Mouse (Mus musculus): Measurements from ENCODE around the gene Plekhg6. TPM values are rescaled to one million over a fixed set of nuclear protein-coding genes. Genes with fewer than 3 reads are reported as not detected.
A peak's percentile ranks its signal among the peaks of the same experiment; 100 is the strongest.

The Plekhg6 gene
- polyA plus RNA-seq, 1 experiment from 2014 or later: 0.30 TPM

- ATAC-seq (replicated peaks; ENCODE audit: low FRiP score) (no peak), DNase-seq (ENCODE audit: low spot score) (no peak)
- Histone ChIP-seq H3K36me3 (ENCODE audit: control insufficient read depth, insufficient read depth, low read length) (no peaks in the 10 kb centered on the region; the same call in 1 of the 2 replicates), H3K4me3 (ENCODE audit: low read depth, low read length) (no peak overlapping the region), H3K4me1 (replicated peaks; ENCODE audit: control insufficient read depth, insufficient read depth, low read length) (no peaks in the 10 kb centered on the region; the same call in 1 of the 2 replicates), H3K27me3 (replicated peaks; ENCODE audit: control insufficient read depth, insufficient read depth, low read length) (no peaks in the 10 kb centered on the region), H3K9me3 (ENCODE audit: control insufficient read depth, low read length) (no peaks in the 10 kb centered on the region), H3K4me2 (no peak overlapping the region), H3K9ac (ENCODE audit: low read depth, low read length) (no peak overlapping the region), H3K27ac (ENCODE audit: low read depth, low read length) (no peak overlapping the region)
- 61% methylated on average over 14 of the region's 14 CpGs for WGBS
These were observed 47.3 kb downstream of the Plekhg6 start for GRCm38 (mm10) chr6:125333112-125333899.

- WGBS: 1% methylated on average over 39 of the region's 39 CpGs
- no peak overlapping the region for H3K27ac ChIP-seq (ENCODE audit: low read depth, low read length)
- no peaks in the 10 kb centered on the region for H3K36me3 ChIP-seq (ENCODE audit: control insufficient read depth, insufficient read depth, low read length)
- H3K27me3 ChIP-seq (replicated peaks; ENCODE audit: control insufficient read depth, insufficient read depth, low read length): no peaks in the 10 kb centered on the region
- H3K4me3 ChIP-seq (ENCODE audit: low read depth, low read length): peak overlapping the region; percentile 52
- H3K4me1 ChIP-seq (replicated peaks; ENCODE audit: control insufficient read depth, insufficient read depth, low read length): no peaks in the 10 kb centered on the region
- H3K4me2 ChIP-seq: peak overlapping the region; percentile 79
- DNase-seq (ENCODE audit: low spot score): peak; percentile 79
- ATAC-seq (replicated peaks; ENCODE audit: low FRiP score): peak; percentile 80
- H3K9me3 ChIP-seq (ENCODE audit: control insufficient read depth, low read length): no peaks in the 10 kb centered on the region
- peak overlapping the region; percentile 62 for H3K9ac ChIP-seq (ENCODE audit: low read depth, low read length)
These were observed 49.8 kb downstream of the Plekhg6 start for GRCm38 (mm10) chr6:125330626-125331326.

- Histone ChIP-seq H3K36me3 (ENCODE audit: control insufficient read depth, insufficient read depth, low read length) (no peaks in the 10 kb centered on the region), H3K9ac (ENCODE audit: low read depth, low read length) (no peak overlapping the region), H3K27me3 (replicated peaks; ENCODE audit: control insufficient read depth, insufficient read depth, low read length) (peaks cover under 1% of the 10 kb centered on the region), H3K27ac (ENCODE audit: low read depth, low read length) (no peak overlapping the region), H3K4me1 (replicated peaks; ENCODE audit: control insufficient read depth, insufficient read depth, low read length) (no peaks in the 10 kb centered on the region), H3K4me2 (no peak overlapping the region), H3K9me3 (ENCODE audit: control insufficient read depth, low read length) (no peaks in the 10 kb centered on the region), H3K4me3 (ENCODE audit: low read depth, low read length) (no peak overlapping the region)
- no peak for ATAC-seq (replicated peaks; ENCODE audit: low FRiP score)
- WGBS: 75% methylated on average over 5 of the region's 5 CpGs
- DNase-seq (ENCODE audit: low spot score): no peak
These were observed 52.4 kb downstream of the Plekhg6 start for GRCm38 (mm10) chr6:125328243-125328642.

GRCm38 (mm10) chr6:125325337-125325736 is 55.3 kb downstream of the Plekhg6 start:
- Histone ChIP-seq H3K4me2 (no peak overlapping the region), H3K4me1 (replicated peaks; ENCODE audit: control insufficient read depth, insufficient read depth, low read length) (0 out of 2 replicates have a peak, but pooled peaks cover 3% of the 10 kb centered on the region), H3K9me3 (ENCODE audit: control insufficient read depth, low read length) (no peaks in the 10 kb centered on the region), H3K36me3 (ENCODE audit: control insufficient read depth, insufficient read depth, low read length) (no peaks in the 10 kb centered on the region), H3K4me3 (ENCODE audit: low read depth, low read length) (no peak overlapping the region), H3K27me3 (replicated peaks; ENCODE audit: control insufficient read depth, insufficient read depth, low read length) (peaks cover 30% of the 10 kb centered on the region), H3K9ac (ENCODE audit: low read depth, low read length) (no peak overlapping the region), H3K27ac (ENCODE audit: low read depth, low read length) (no peak overlapping the region)
- 0 out of 2 replicates have a peak, but pooled peaks have one; percentile 21 for ATAC-seq (replicated peaks; ENCODE audit: low FRiP score)
- 45% methylated on average over 6 of the region's 6 CpGs for WGBS
- no peak for DNase-seq (ENCODE audit: low spot score)

- no peaks in the 10 kb centered on the region for H3K36me3 ChIP-seq (ENCODE audit: control insufficient read depth, insufficient read depth, low read length)
- H3K9ac ChIP-seq (ENCODE audit: low read depth, low read length): no peak overlapping the region
- WGBS: 50% methylated on average over 6 of the region's 6 CpGs
- 0 out of 2 replicates have a peak, but pooled peaks cover 3% of the 10 kb centered on the region for H3K4me1 ChIP-seq (replicated peaks; ENCODE audit: control insufficient read depth, insufficient read depth, low read length)
- H3K4me3 ChIP-seq (ENCODE audit: low read depth, low read length): no peak overlapping the region
- H3K9me3 ChIP-seq (ENCODE audit: control insufficient read depth, low read length): no peaks in the 10 kb centered on the region
- no peak overlapping the region for H3K27ac ChIP-seq (ENCODE audit: low read depth, low read length)
- peaks cover 32% of the 10 kb centered on the region for H3K27me3 ChIP-seq (replicated peaks; ENCODE audit: control insufficient read depth, insufficient read depth, low read length)
- H3K4me2 ChIP-seq: no peak overlapping the region
- DNase-seq (ENCODE audit: low spot score): no peak
- no peak for ATAC-seq (replicated peaks; ENCODE audit: low FRiP score)
These were observed 57.0 kb downstream of the Plekhg6 start for GRCm38 (mm10) chr6:125323547-125323946.

- no peak for ATAC-seq (replicated peaks; ENCODE audit: low FRiP score)
- Histone ChIP-seq H3K4me3 (ENCODE audit: low read depth, low read length) (no peak overlapping the region), H3K4me2 (no peak overlapping the region), H3K27ac (ENCODE audit: low read depth, low read length) (no peak overlapping the region), H3K27me3 (replicated peaks; ENCODE audit: control insufficient read depth, insufficient read depth, low read length) (peaks cover 32% of the 10 kb centered on the region), H3K9me3 (ENCODE audit: control insufficient read depth, low read length) (no peaks in the 10 kb centered on the region), H3K36me3 (ENCODE audit: control insufficient read depth, insufficient read depth, low read length) (no peaks in the 10 kb centered on the region), H3K4me1 (replicated peaks; ENCODE audit: control insufficient read depth, insufficient read depth, low read length) (0 out of 2 replicates have a peak, but pooled peaks cover 3% of the 10 kb centered on the region), H3K9ac (ENCODE audit: low read depth, low read length) (no peak overlapping the region)
- WGBS: 62% methylated on average over 13 of the region's 13 CpGs
- DNase-seq (ENCODE audit: low spot score): no peak
These were observed 57.8 kb downstream of the Plekhg6 start for GRCm38 (mm10) chr6:125322794-125323193.

GRCm38 (mm10) chr6:125321114-125321855 is 59.3 kb downstream of the Plekhg6 start:
- no peak overlapping the region for H3K27ac ChIP-seq (ENCODE audit: low read depth, low read length)
- H3K27me3 ChIP-seq (replicated peaks; ENCODE audit: control insufficient read depth, insufficient read depth, low read length): peaks cover 32% of the 10 kb centered on the region
- H3K9me3 ChIP-seq (ENCODE audit: control insufficient read depth, low read length): no peaks in the 10 kb centered on the region
- 11% methylated on average over 26 of the region's 26 CpGs for WGBS
- H3K9ac ChIP-seq (ENCODE audit: low read depth, low read length): no peak overlapping the region
- no peak overlapping the region for H3K4me2 ChIP-seq
- no peak for ATAC-seq (replicated peaks; ENCODE audit: low FRiP score)
- DNase-seq (ENCODE audit: low spot score): no peak
- H3K4me3 ChIP-seq (ENCODE audit: low read depth, low read length): 0 out of 2 replicates have a peak overlapping the region, but pooled peaks have one; percentile 10
- 0 out of 2 replicates have a peak, but pooled peaks cover 3% of the 10 kb centered on the region for H3K4me1 ChIP-seq (replicated peaks; ENCODE audit: control insufficient read depth, insufficient read depth, low read length)
- no peaks in the 10 kb centered on the region for H3K36me3 ChIP-seq (ENCODE audit: control insufficient read depth, insufficient read depth, low read length)

GRCm38 (mm10) chr6:125320323-125320722 is 60.3 kb downstream of the Plekhg6 start, which contains the start of gene Scnn1a:
Gene Scnn1a (plus strand): TSS chr6:125320659.
- H3K27ac ChIP-seq (ENCODE audit: low read depth, low read length): no peak within 1 kb of the TSS
- no peak for ATAC-seq (replicated peaks; ENCODE audit: low FRiP score)
- H3K36me3 ChIP-seq (ENCODE audit: control insufficient read depth, insufficient read depth, low read length): no peaks in the 10 kb centered on the region
- H3K27me3 ChIP-seq (replicated peaks; ENCODE audit: control insufficient read depth, insufficient read depth, low read length): peaks cover 32% of the 10 kb centered on the region
- no peak within 1 kb of the TSS for H3K4me2 ChIP-seq
- H3K9me3 ChIP-seq (ENCODE audit: control insufficient read depth, low read length): no peaks in the 10 kb centered on the region
- 64% methylated on average over 1 of the region's 1 CpGs for WGBS
- H3K4me1 ChIP-seq (replicated peaks; ENCODE audit: control insufficient read depth, insufficient read depth, low read length): 0 out of 2 replicates have a peak, but pooled peaks cover 3% of the 10 kb centered on the region
- no peak within 1 kb of the TSS for H3K9ac ChIP-seq (ENCODE audit: low read depth, low read length)
- no peak for DNase-seq (ENCODE audit: low spot score)
- H3K4me3 ChIP-seq (ENCODE audit: low read depth, low read length): 0 out of 2 replicates have a peak within 1 kb of the TSS, but pooled peaks have one; percentile 10
